Mouse (Mus musculus) heart, adult 10 weeks (tissue): Measurements from ENCODE around the gene Zfp839. TPM values are rescaled to one million over a fixed set of nuclear protein-coding genes. Genes with fewer than 3 reads are reported as not detected.

Source experiments
- polyA plus RNA-seq: library from polyadenylated mRNA; stranded (reverse); fragments of 350-450 nt; fragmentation: Illumina TruSeq; extraction: RNeasy Lipid Tissue Mini Kit (QIAGEN cat#74804); gene quantifications from one replicate; pipeline ENCODE4 v1.2.3, GENCODE M21; 2014; ENCODE audit warnings: low read depth, low replicate concordance

Gene Zfp839
- polyA plus RNA-seq, result 7.3 TPM

DNA sequence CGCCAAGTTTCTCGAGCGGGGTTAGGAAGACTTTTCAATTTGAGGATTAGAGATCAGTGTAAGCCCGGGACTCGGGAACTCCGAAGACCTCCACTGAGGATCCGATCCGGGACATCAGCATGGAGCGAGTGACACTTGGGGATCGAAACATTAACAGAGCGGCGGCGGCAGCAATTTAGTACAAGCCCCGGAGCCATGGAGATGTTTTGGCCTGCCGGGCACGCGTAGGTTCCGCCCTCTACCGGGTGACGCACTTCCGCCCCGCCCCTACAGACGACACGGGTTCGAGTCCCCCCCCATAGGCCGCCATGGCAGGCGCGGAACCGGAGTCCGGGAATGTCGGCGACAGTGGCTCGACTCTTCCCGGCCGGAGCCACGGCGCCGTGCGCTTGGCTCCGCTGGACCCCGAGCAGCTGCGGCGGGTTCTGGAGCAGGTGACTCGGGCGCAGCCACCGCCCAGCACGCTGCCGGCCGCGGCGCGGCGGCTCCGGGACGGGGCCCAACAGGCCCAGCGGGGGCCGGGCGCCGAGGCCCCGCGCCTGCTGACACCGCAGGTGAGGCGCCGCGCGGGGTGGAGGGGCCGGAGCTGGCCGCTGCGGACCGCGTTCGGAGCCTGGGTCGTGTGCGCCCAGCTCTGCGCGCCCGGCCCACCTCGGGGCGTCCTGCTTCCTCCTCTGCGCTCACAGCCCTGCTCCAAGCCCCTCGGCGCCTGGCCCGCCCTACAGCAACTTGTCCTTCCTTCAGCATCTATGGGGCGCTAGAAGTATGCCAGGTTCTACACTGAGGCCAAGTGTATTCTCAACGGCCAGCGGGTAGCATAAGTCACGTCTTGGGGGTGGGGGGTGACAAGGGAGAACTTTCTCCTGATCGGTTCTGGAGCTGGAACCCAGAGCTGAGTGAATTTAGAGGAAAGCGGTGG is at the start of gene Zfp839:
Zfp839 (plus strand) TSS at position 244 of the 919 bp plus-strand sequence.

DNA sequence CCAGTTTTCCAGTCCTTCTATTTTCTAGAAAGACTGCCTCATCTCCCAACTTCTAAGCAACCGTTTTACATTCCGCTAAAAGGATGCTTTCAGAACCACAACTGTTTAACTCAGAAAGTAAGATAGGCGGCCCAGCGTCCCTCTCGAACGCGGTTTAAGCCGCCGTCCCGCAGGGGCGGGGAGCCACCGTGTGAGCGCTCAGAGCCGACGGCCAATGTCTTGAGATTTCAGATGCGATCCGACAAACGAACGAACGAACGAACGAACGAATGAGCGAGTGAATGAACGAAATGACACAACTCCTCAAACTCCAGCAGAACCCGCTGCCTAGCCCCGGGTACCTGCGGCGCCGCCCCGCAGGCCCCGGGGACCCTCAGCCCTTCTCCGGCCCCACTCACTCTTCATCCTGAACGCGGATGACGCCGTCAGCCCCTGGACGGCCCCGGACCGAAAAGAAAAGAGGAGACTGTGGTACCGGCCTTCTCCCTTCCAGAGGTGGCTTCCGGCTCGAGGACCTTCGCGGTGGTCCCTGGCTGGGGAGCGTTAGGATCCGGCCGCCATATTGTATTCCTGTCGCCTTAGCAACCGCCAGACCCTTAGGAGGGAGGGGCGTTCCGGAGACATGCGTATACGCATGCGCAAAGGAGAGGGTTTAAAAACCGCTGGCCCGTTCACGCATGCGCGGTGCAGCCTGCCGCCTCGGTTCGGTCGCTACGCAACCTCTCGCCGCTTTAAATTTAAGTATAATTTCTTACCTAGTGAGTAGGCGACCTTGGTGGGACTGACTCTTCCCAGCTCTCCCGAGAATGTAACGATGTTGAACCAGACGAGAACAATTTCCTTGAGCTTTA is 9.5 kb upstream of the Zfp839 start, which contains the start of gene Mok:
Mok (minus strand) TSS at position 592 of the 851 bp plus-strand sequence.

DNA sequence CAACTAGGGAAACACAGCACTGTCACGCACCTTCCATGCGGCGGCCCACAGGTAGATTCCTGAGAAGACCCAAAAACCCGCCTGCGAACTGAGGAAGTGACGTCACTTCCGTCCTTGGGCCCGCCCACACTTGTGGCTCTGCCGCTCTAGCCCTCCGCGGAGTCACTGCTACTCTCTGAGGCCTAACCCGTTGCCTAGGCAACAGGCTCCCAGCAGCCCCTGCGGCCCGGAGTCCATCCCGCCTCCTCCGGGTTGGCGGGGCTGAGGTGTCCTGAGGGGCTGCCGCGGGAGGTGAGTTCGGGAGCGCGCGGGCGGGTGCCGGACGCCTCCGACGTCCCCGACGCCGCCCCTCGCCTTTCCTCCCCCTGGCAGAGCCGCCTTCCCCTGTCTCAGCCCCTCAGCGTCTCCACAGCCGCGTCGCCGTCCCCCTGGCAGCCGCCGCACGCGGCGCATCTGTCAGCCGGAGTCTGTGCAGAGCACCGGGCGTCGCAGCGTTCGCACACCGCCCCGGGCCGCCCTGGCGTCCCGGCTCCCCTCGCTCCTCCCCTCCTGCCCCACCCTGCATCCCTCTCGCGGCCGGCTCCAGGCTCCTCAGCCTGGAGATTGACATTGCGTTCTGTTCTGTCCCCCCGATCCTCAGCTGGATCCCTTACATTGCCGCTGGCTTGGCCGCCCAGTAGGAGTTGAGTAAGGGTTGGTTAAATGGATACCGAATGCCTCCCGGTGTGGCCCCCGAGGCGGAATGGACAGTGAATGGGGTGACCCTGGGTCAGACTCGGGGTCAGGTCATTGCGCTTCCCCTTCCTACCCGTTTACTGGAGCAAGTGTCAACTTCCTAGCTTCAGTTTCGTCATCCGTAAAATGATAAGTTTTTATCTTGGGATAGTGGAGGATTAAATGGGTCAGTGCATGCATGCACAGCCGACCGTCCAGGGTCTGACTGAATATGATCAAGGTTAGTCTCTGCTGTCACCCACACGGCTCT is 39.3 kb downstream of the Zfp839 start, which contains the start of the genes Cinp and Tecpr2:
Cinp (minus strand) TSS at position 110 of the 985 bp plus-strand sequence.
Tecpr2 (plus strand) TSS at position 229 of the 985 bp plus-strand sequence.

Other genes starting within 250 kb of the Zfp839 start
- gene Dync1h1, start 248.8 kb upstream of the Zfp839 start, polyA plus RNA-seq, result 107 TPM
- not detected for gene 1700001K19Rik, start 167.6 kb upstream of the Zfp839 start, polyA plus RNA-seq
- gene Hsp90aa1, start 147.5 kb upstream of the Zfp839 start, polyA plus RNA-seq, result 170 TPM
- 20.9 TPM for gene Wdr20, start 112.3 kb upstream of the Zfp839 start, polyA plus RNA-seq
- 0.68 TPM for gene Mok, start 9.3 kb upstream of the Zfp839 start, polyA plus RNA-seq
- 29.1 TPM for gene Cinp, start 38.9 kb downstream of the Zfp839 start, polyA plus RNA-seq
- gene Tecpr2, start 39.0 kb downstream of the Zfp839 start, polyA plus RNA-seq, result 4.5 TPM
- gene Ankrd9, start 128.8 kb downstream of the Zfp839 start, polyA plus RNA-seq, result 38.1 TPM
- gene Rcor1, start 189.1 kb downstream of the Zfp839 start, polyA plus RNA-seq, result 12.1 TPM